Mouse (Mus musculus): Measurements from ENCODE around the gene 4933415A04Rik.

DNA sequence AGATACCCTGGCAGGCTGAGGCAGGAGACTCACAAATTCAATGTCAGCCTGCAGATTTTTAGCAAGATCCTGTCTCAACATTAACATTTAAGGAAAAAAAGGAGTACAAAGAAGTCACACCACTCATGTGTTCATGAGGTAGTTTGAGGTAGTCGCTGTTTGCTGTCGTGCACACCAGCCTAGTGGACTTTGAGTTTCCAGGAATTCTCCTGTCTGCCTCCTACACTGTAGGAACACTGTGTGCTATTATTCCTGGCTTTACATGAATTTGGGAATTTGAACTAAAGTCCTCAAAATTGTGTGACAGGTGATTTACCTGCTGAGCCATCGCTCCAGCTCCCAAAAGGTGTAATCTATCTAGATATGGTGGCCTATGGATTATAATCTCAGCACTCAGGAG is 51.6 kb downstream of the 4933415A04Rik start:
- no peak for TF ChIP-seq POLR2A (IDR thresholded peaks at IDR 0.05; ENCODE audit: low read depth, low read length)
- no peak for TF ChIP-seq CTCF (IDR thresholded peaks at IDR 0.05; ENCODE audit: extremely low read depth, insufficient read length, insufficient replicate concordance, low read depth, low read length)

Data from small intestine, adult 2 months (tissue).